ENCODE assay signal across 8 mouse cellular contexts in the genomic region with DNA sequence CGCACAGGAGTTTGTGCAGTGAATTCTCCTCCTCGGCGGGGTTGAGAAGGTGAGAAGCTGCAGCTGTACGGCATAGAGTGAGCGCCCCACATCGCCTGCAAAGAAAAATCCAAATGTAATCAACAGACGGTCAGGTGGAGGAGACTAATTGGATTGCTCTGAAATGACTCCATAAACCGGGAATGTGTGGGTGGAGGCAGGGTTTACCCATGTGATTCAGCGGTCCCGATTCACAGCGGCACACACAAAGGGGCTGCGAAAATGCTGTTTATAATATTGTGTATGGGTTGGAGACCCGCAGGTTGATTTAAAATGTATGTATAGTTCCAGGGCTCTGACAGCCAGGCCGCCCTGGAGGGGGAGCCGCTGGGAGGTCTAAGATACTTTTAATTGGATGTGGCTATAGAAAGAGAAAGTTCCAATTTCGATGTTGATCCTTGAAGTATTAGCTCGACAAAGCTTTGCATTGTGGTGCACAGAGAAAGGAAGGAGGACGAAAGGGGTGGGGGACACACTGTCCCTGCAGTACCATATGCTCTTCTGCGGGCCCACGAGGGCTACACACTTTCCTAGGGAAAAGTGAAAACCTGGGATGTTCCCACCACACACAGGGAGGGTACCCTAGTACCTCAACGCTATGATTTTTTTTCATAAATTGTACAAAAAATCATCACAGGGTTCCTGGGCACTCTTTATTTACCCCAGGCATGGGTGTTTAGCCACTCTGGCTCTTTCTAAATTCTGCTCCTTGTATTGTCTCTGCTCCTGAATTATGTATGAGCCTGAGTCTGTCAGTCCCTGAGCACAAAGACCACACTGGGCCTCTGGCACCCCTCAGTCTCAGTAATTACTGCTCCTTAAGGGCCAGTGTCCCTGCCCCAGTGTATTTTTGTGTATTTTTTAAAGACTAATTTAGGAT.
DNase-seq lines count a peak whose midpoint lies in the region; ATAC-seq and TF ChIP-seq lines count a peak whose summit lies in the region.

No protein-coding gene starts in this region.

- H3K4me1 ChIP-seq in kidney, postnatal 0 days (replicated peaks; ENCODE audit: insufficient read depth, low read length), result peaks cover 5% of the 10 kb centered on the region; the same call in 1 of the 2 replicates
- H3K4me1 ChIP-seq in forebrain, embryonic 11.5 days (replicated peaks; ENCODE audit: control insufficient read depth, insufficient read depth, low read length), result peaks cover 18% of the 10 kb centered on the region; the same call in 1 of the 2 replicates
- peaks cover 19% of the 10 kb centered on the region for H3K4me1 ChIP-seq in neural tube, embryonic 14.5 days (ENCODE audit: control insufficient read depth, insufficient read depth, low read length)

- 23% methylated on average over 21 of the region's 21 CpGs for WGBS in kidney, postnatal 0 days
- WGBS in forebrain, embryonic 11.5 days, result 8% methylated on average over 21 of the region's 21 CpGs
- WGBS in neural tube, embryonic 14.5 days, result 12% methylated on average over 21 of the region's 21 CpGs

- H3K4me2 ChIP-seq in kidney, postnatal 0 days (ENCODE audit: low read length), result peak overlapping the region; percentile 49
- peak overlapping the region; percentile 37; the same call in 1 of the 2 replicates for H3K4me2 ChIP-seq in forebrain, embryonic 11.5 days (ENCODE audit: low read depth, low read length, severe bottlenecking)
- peak overlapping the region; percentile 35; the same call in 1 of the 2 replicates for H3K4me2 ChIP-seq in neural tube, embryonic 14.5 days (ENCODE audit: low read depth, low read length)

- peak; percentile 27 for DNase-seq in kidney, postnatal 0 days (ENCODE audit: low spot score)
- DNase-seq in kidney, postnatal 10 days, result no peak
- peak; percentile 80 for DNase-seq in forebrain, embryonic 11.5 days (ENCODE audit: low spot score)
- peak; percentile 26 to 53 for DNase-seq in layer of hippocampus, postnatal 14 days (ENCODE audit: low spot score in 2 of 2)
- no peak for DNase-seq in thymus, postnatal 14 days
- no peak for DNase-seq in spleen, adult 12 weeks (ENCODE audit: low spot score)

- ATAC-seq in kidney, postnatal 0 days (replicated peaks; ENCODE audit: low FRiP score, low read depth), result peak; percentile 65
- peak; percentile 87 for ATAC-seq in forebrain, embryonic 11.5 days (replicated peaks; ENCODE audit: low FRiP score)
- peak; percentile 75 for ATAC-seq in neural tube, embryonic 14.5 days (ENCODE audit: low read depth)
- no peak for ATAC-seq in megakaryocyte progenitor cell, adult 5-6 weeks (replicated peaks; ENCODE audit: poor library complexity)

- no peaks in the 10 kb centered on the region for H3K36me3 ChIP-seq in kidney, postnatal 0 days (ENCODE audit: insufficient read depth, low read length)
- H3K36me3 ChIP-seq in forebrain, embryonic 11.5 days (ENCODE audit: control insufficient read depth, insufficient read depth, low read length), result no peaks in the 10 kb centered on the region
- no peaks in the 10 kb centered on the region for H3K36me3 ChIP-seq in neural tube, embryonic 14.5 days (ENCODE audit: control insufficient read depth, insufficient read depth, low read length)

- no peak for TF ChIP-seq CTCF in kidney, postnatal 0 days (IDR thresholded peaks at IDR 0.05; ENCODE audit: low read depth)

- H3K9ac ChIP-seq in kidney, postnatal 0 days (ENCODE audit: low read depth, low read length), result no peak overlapping the region
- peak overlapping the region; percentile 52 for H3K9ac ChIP-seq in forebrain, embryonic 11.5 days (ENCODE audit: low read length)
- H3K9ac ChIP-seq in neural tube, embryonic 14.5 days (replicated peaks; ENCODE audit: low read depth, low read length), result peak overlapping the region; percentile 32; the same call in 1 of the 2 replicates

- no peaks in the 10 kb centered on the region for H3K9me3 ChIP-seq in kidney, postnatal 0 days (replicated peaks; ENCODE audit: low read length)
- no peaks in the 10 kb centered on the region for H3K9me3 ChIP-seq in forebrain, embryonic 11.5 days (ENCODE audit: control insufficient read depth, low read length)
- H3K9me3 ChIP-seq in neural tube, embryonic 14.5 days (ENCODE audit: control insufficient read depth, low read length), result no peaks in the 10 kb centered on the region

- peak overlapping the region; percentile 4; the same call in 1 of the 2 replicates for H3K4me3 ChIP-seq in kidney, postnatal 0 days (replicated peaks; ENCODE audit: low read depth, low read length)
- no peak overlapping the region for H3K4me3 ChIP-seq in forebrain, embryonic 11.5 days (ENCODE audit: low read depth, low read length)
- H3K4me3 ChIP-seq in neural tube, embryonic 14.5 days (ENCODE audit: low read depth, low read length), result no peak overlapping the region

- H3K27me3 ChIP-seq in kidney, postnatal 0 days (ENCODE audit: insufficient read depth, low read length), result no peaks in the 10 kb centered on the region
- H3K27me3 ChIP-seq in forebrain, embryonic 11.5 days (ENCODE audit: control insufficient read depth, insufficient read depth, low read length), result peaks cover 53% of the 10 kb centered on the region
- H3K27me3 ChIP-seq in neural tube, embryonic 14.5 days (ENCODE audit: control insufficient read depth, insufficient read depth, low read length), result no peaks in the 10 kb centered on the region

- H3K27ac ChIP-seq in kidney, postnatal 0 days, result no peak overlapping the region
- H3K27ac ChIP-seq in forebrain, embryonic 11.5 days (ENCODE audit: low read depth, low read length), result peak overlapping the region; percentile 92
- H3K27ac ChIP-seq in neural tube, embryonic 14.5 days (ENCODE audit: low read depth, low read length), result peak overlapping the region; percentile 78

Comparison
In these comparisons a context has a peak if more than half of its experiments do, and no peak if none do; other contexts are left out.
1. DNase-seq: peak in kidney, postnatal 0 days (single experiment), forebrain, embryonic 11.5 days (single experiment) and layer of hippocampus, postnatal 14 days (2 of 2); none in kidney, postnatal 10 days (single experiment), thymus, postnatal 14 days (single experiment) and spleen, adult 12 weeks (single experiment).
2. Peak in every context shown above with its lines, with median percentiles within 50 percentile points of each other: H3K4me2 ChIP-seq.